Mouse (Mus musculus): ENCODE measurements at regions not wholly inside any gene's neighbourhood (a gene's known extent, or its start where the extent isn't known, plus 50 kb on each side); places are given as distances from the start of the nearest gene placed in this dataset.

GRCm38 (mm10) chr14:78225677-78226076 is 82.2 kb downstream of the Tnfsf11 start:
- no peak for DNase-seq

GRCm38 (mm10) chr14:78216229-78216963 is 91.4 kb downstream of the Tnfsf11 start:
- no peak for DNase-seq

GRCm38 (mm10) chr14:78215491-78215890 is 92.4 kb downstream of the Tnfsf11 start:
- DNase-seq, result no peak

GRCm38 (mm10) chr14:78204566-78204863 is 103.3 kb downstream of the Tnfsf11 start:
- no peak for DNase-seq

- DNase-seq, result peak; percentile 45
These were observed 103.9 kb downstream of the Tnfsf11 start for GRCm38 (mm10) chr14:78203726-78204565.

GRCm38 (mm10) chr14:78202781-78203180 is 105.1 kb downstream of the Tnfsf11 start:
- no peak for DNase-seq

GRCm38 (mm10) chr14:78197483-78197882 is 108.7 kb upstream of the Fam216b start:
- DNase-seq, result no peak

- DNase-seq, result no peak
These were observed 90.8 kb upstream of the Fam216b start for GRCm38 (mm10) chr14:78179576-78179975.

- DNase-seq, result no peak
These were observed 84.6 kb upstream of the Fam216b start for GRCm38 (mm10) chr14:78173451-78173850.

GRCm38 (mm10) chr14:78172956-78173355 is 84.1 kb upstream of the Fam216b start:
- no peak for DNase-seq

GRCm38 (mm10) chr14:78160819-78161218 is 72.0 kb upstream of the Fam216b start:
- no peak for DNase-seq

- no peak for DNase-seq
These were observed 70.8 kb upstream of the Fam216b start for GRCm38 (mm10) chr14:78159567-78159966.

GRCm38 (mm10) chr14:78157660-78158059 is 68.9 kb upstream of the Fam216b start:
- no peak for DNase-seq

GRCm38 (mm10) chr14:78148851-78149250 is 60.0 kb upstream of the Fam216b start:
- no peak for DNase-seq

- DNase-seq, result no peak
These were observed 54.9 kb upstream of the Fam216b start for GRCm38 (mm10) chr14:78143751-78144150.

Data from right cerebral cortex, postnatal 25 days (tissue).